Comparison of ENCODE assay signal across 8 mouse cellular contexts in genomic region chrX:151802328-151802955, GRCm38 (mm10). TPM values are rescaled to one million over a fixed set of nuclear protein-coding genes. Genes with fewer than 3 reads are reported as not detected.
DNase-seq lines count a peak whose midpoint lies in the region; ATAC-seq and TF ChIP-seq lines count a peak whose summit lies in the region.

No protein-coding gene starts in this region.

- peak overlapping the region; percentile 69 for H3K4me2 ChIP-seq in heart, embryonic 16.5 days (ENCODE audit: low read depth, low read length)
- H3K4me2 ChIP-seq in embryonic facial prominence, embryonic 12.5 days (replicated peaks), result peak overlapping the region; percentile 40
- H3K4me2 ChIP-seq in limb, embryonic 12.5 days, result peak overlapping the region; percentile 51
- peak overlapping the region; percentile 49 for H3K4me2 ChIP-seq in stomach, embryonic 15.5 days

- 19% methylated on average over 13 of the region's 13 CpGs for WGBS in heart, embryonic 16.5 days
- WGBS in embryonic facial prominence, embryonic 12.5 days, result 26% methylated on average over 13 of the region's 13 CpGs
- WGBS in limb, embryonic 12.5 days, result 18% methylated on average over 13 of the region's 13 CpGs
- 19% methylated on average over 13 of the region's 13 CpGs for WGBS in stomach, embryonic 15.5 days

- DNase-seq in heart, adult 8-10 months (ENCODE audit: low spot score), result no peak
- DNase-seq in layer of hippocampus, postnatal 14 days (ENCODE audit: low spot score in 2 of 2), result no peak
- no peak for DNase-seq in kidney, postnatal 10 days

- peak overlapping the region; percentile 92 for H3K27ac ChIP-seq in heart, embryonic 16.5 days (ENCODE audit: low read length)
- H3K27ac ChIP-seq in ES-Bruce4 (ENCODE audit: insufficient read depth, low read length), result peak overlapping the region; percentile 99
- peak overlapping the region; percentile 91 for H3K27ac ChIP-seq in embryonic facial prominence, embryonic 12.5 days
- peak overlapping the region; percentile 94 for H3K27ac ChIP-seq in limb, embryonic 12.5 days
- peak overlapping the region; percentile 91 for H3K27ac ChIP-seq in stomach, embryonic 15.5 days

- ATAC-seq in heart, embryonic 16.5 days (replicated peaks; ENCODE audit: extremely low read depth, insufficient read depth, low FRiP score), result no peak
- ATAC-seq in embryonic facial prominence, embryonic 12.5 days (ENCODE audit: insufficient number of reproducible peaks, insufficient read depth, low FRiP score, low TSS enrichment), result no peak
- ATAC-seq in limb, embryonic 12.5 days (ENCODE audit: insufficient number of reproducible peaks, insufficient read depth, low FRiP score, low TSS enrichment, low read depth), result no peak
- ATAC-seq in stomach, embryonic 15.5 days (ENCODE audit: insufficient read depth, low FRiP score, low read depth), result no peak

- peaks cover 2% of the 10 kb centered on the region; the same call in 1 of the 2 replicates for H3K4me1 ChIP-seq in heart, embryonic 16.5 days (ENCODE audit: control insufficient read depth, insufficient read depth, low read length)
- no peaks in the 10 kb centered on the region for H3K4me1 ChIP-seq in ES-Bruce4 (ENCODE audit: control insufficient read depth, insufficient read depth, low read length)
- H3K4me1 ChIP-seq in embryonic facial prominence, embryonic 12.5 days, result no peaks in the 10 kb centered on the region
- H3K4me1 ChIP-seq in limb, embryonic 12.5 days (replicated peaks), result no peaks in the 10 kb centered on the region
- H3K4me1 ChIP-seq in stomach, embryonic 15.5 days, result no peaks in the 10 kb centered on the region

- H3K36me3 ChIP-seq in heart, embryonic 16.5 days (ENCODE audit: control insufficient read depth, insufficient read depth), result no peaks in the 10 kb centered on the region
- H3K36me3 ChIP-seq in ES-Bruce4 (ENCODE audit: control insufficient read depth, insufficient read depth, low read length, poor library complexity, severe bottlenecking), result no peaks in the 10 kb centered on the region; the same call in 1 of the 2 replicates
- no peaks in the 10 kb centered on the region for H3K36me3 ChIP-seq in embryonic facial prominence, embryonic 12.5 days
- H3K36me3 ChIP-seq in limb, embryonic 12.5 days, result no peaks in the 10 kb centered on the region
- no peaks in the 10 kb centered on the region for H3K36me3 ChIP-seq in stomach, embryonic 15.5 days

- TF ChIP-seq POLR2A in ES-Bruce4 (IDR thresholded peaks at IDR 0.05; ENCODE audit: insufficient read depth, low read length), result no peak

- H3K27me3 ChIP-seq in heart, embryonic 16.5 days (ENCODE audit: control insufficient read depth, insufficient read depth, low read length), result no peaks in the 10 kb centered on the region
- H3K27me3 ChIP-seq in ES-Bruce4 (ENCODE audit: control insufficient read depth, insufficient read depth, low read length, poor library complexity, severe bottlenecking), result no peaks in the 10 kb centered on the region
- no peaks in the 10 kb centered on the region for H3K27me3 ChIP-seq in embryonic facial prominence, embryonic 12.5 days
- peaks cover 28% of the 10 kb centered on the region for H3K27me3 ChIP-seq in limb, embryonic 12.5 days
- H3K27me3 ChIP-seq in stomach, embryonic 15.5 days (replicated peaks), result no peaks in the 10 kb centered on the region

- peak overlapping the region; percentile 66 for H3K9ac ChIP-seq in heart, embryonic 16.5 days (ENCODE audit: low read length)
- peak overlapping the region; percentile 83 for H3K9ac ChIP-seq in ES-Bruce4 (ENCODE audit: low read depth, poor library complexity, severe bottlenecking)
- peak overlapping the region; percentile 50 for H3K9ac ChIP-seq in embryonic facial prominence, embryonic 12.5 days
- H3K9ac ChIP-seq in limb, embryonic 12.5 days (replicated peaks), result peak overlapping the region; percentile 42
- H3K9ac ChIP-seq in stomach, embryonic 15.5 days, result peak overlapping the region; percentile 19; the same call in 1 of the 2 replicates

- peak overlapping the region; percentile 55 for H3K4me3 ChIP-seq in heart, embryonic 16.5 days (ENCODE audit: low read length)
- H3K4me3 ChIP-seq in ES-Bruce4 (ENCODE audit: low read depth, low read length), result peak overlapping the region; percentile 70
- H3K4me3 ChIP-seq in embryonic facial prominence, embryonic 12.5 days, result peak overlapping the region; percentile 36
- H3K4me3 ChIP-seq in limb, embryonic 12.5 days (replicated peaks), result peak overlapping the region; percentile 54
- H3K4me3 ChIP-seq in stomach, embryonic 15.5 days (replicated peaks), result peak overlapping the region; percentile 39

- no peak for TF ChIP-seq EP300 in ES-Bruce4 (IDR thresholded peaks at IDR 0.05; ENCODE audit: insufficient read depth, low read depth, low read length)

- TF ChIP-seq CTCF in ES-Bruce4 (IDR thresholded peaks at IDR 0.05; ENCODE audit: low read depth, low read length), result no peak

- H3K9me3 ChIP-seq in heart, embryonic 16.5 days (replicated peaks; ENCODE audit: control insufficient read depth, low read length), result no peaks in the 10 kb centered on the region
- no peaks in the 10 kb centered on the region for H3K9me3 ChIP-seq in ES-Bruce4 (replicated peaks; ENCODE audit: control insufficient read depth, insufficient read depth, low read length, poor library complexity, severe bottlenecking)
- H3K9me3 ChIP-seq in embryonic facial prominence, embryonic 12.5 days, result no peaks in the 10 kb centered on the region
- H3K9me3 ChIP-seq in limb, embryonic 12.5 days, result 0 out of 2 replicates have a peak, but pooled peaks cover 3% of the 10 kb centered on the region
- H3K9me3 ChIP-seq in stomach, embryonic 15.5 days, result no peaks in the 10 kb centered on the region

RNA-seq across cellular contexts. Expression of gene Huwe1, which starts 1.8 kb away (rescaled TPM):
- polyA plus RNA-seq in heart, embryonic 16.5 days (2015; fragmentation: Nextera tagmentation; extraction: Ambion mirVana), result 30.7 and 34.2 TPM in 2 replicates
- total RNA-seq in heart, adult 8-10 months (2022), result 100 to 1,000 TPM; 157 to 200 (median 175) TPM
- 306 and 343 TPM in 2 replicates for polyA plus RNA-seq in ES-Bruce4 (2011; ENCODE audit: insufficient read depth, insufficient read length, low read depth, missing spikeins)
- polyA plus RNA-seq in embryonic facial prominence, embryonic 12.5 days (2016; fragmentation: Nextera tagmentation; extraction: Ambion mirVana), result 72.6 and 74.5 TPM in 2 replicates
- 63.8 and 73.2 TPM in 2 replicates for polyA plus RNA-seq in limb, embryonic 12.5 days (2016; fragmentation: Nextera tagmentation; extraction: Ambion mirVana)
- 40.7 and 52.0 TPM in 2 replicates for polyA plus RNA-seq in stomach, embryonic 15.5 days (2015; fragmentation: Nextera tagmentation; extraction: Ambion mirVana)
- 100 to 1,000 TPM; 260 to 283 TPM for total RNA-seq in layer of hippocampus, postnatal 14 days (2021)

Comparison
In these comparisons a context has a peak if more than half of its experiments do, and no peak if none do; other contexts are left out.
1. H3K9ac ChIP-seq: peak in every context shown above with its lines; median percentile 83 in ES-Bruce4; 66 in heart, embryonic 16.5 days; 50 in embryonic facial prominence, embryonic 12.5 days; 42 in limb, embryonic 12.5 days; 19 in stomach, embryonic 15.5 days.